Mouse (Mus musculus): Measurements from ENCODE around the gene Pi16.
"Not testable (repeated sequence)": the region's sequence is repeated elsewhere in the genome, so short reads cannot be mapped to it uniquely, and the experiment has no call there.

Pi16 gene

DNA sequence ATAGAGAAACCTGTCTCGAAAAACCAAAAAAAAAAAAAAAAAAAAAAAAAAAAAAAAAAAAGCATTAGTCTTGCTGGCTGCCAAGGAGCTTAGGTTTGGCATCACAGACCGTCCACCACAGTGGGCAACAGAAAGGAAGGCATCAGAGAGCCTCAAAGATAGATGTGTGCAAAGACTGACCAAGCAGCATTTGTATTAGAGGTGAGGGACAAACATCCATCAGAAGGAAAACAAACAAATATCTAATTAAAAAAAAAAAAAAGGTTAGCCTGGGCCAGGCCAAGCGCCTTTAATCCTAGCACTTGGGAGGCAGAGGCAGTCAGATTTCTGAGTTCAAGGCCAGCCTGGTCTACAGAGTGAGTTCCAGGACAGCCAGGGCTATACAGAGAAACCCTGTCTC is at the start of gene Pi16:
Gene Pi16, plus strand, starts transcription at position 301 of the 400 bp plus-strand sequence.
- DNase-seq (ENCODE audit: low spot score in 2 of 2), result not testable (repeated sequence)

- no peak for DNase-seq (ENCODE audit: low spot score in 2 of 2)
These were observed 49.4 kb upstream of the Pi16 start for GRCm38 (mm10) chr17:29267931-29268681.

GRCm38 (mm10) chr17:29268682-29269348 is 48.7 kb upstream of the Pi16 start, which contains the start of gene BC004004:
Gene BC004004, plus strand, starts transcription at chr17:29268788.
- peak; percentile 90 to 97 for DNase-seq (ENCODE audit: low spot score in 2 of 2)

- no peak for DNase-seq (ENCODE audit: low spot score in 2 of 2)
These were observed 48.2 kb upstream of the Pi16 start for GRCm38 (mm10) chr17:29269349-29269706.

DNA sequence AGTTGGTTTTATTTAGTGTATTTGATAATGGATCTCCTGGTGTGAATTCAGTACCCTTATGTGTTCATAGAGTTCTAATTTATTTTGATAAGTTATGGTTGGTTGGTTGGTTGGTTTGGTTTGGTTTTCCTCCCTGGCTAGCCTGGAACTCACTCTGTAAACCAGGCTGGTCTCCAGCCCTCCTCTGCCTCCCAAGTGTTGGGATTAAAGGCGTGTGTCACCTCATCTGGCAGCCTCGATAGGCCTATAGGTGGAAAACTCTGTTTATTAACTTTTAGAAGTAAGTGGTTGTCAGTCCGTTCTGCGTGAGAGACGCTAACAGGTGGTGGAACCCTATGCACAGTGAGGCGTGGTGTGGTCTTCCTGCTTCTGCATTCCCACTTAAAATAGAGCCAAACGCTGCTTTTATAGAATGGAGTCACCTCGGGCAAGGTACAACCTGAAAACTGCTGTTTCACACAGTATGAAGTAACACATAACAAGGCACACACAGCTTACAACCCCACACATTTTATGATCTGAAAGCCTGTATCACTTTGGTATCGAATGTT is 47.3 kb upstream of the Pi16 start:
- no peak for DNase-seq (ENCODE audit: low spot score in 2 of 2)

DNA sequence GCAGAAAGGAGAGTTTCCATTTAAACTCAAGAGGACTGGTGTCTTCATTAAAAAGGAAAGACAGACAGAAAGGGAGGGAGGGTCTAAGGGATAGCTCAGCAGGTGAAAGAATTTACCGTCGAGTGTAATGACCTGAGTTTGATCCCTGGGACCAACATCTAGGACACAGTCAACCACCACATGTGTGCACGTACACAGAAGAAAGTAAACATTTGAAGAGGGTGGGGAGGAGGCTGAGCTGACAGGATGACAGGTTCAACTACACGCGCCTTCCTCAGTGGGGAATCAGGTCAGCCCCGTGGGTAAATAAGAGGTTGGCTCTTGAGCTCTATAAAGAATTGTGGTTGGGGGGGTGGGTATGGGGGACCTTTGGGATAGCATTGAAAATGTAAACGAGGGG is 44.3 kb upstream of the Pi16 start:
- no peak for DNase-seq (ENCODE audit: low spot score in 2 of 2)

DNA sequence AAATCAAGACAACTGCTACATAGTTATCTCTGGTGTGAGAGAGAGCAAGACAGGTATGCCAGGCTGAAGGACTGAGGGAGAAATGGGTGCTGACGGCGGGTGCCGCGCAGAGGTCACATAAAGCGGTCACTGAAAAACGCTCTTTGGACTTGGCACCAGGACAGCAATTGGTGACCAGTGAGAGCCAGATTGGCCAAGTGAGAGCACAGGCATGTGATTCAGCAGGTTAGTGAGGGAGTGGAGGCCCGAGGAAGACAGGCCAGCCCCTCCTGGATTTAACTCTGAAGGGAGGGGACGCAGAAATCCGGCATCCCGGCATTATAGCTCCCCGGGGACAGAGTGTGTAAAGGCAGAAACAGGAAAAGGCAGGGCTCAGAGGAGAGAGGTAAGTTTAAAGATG is 43.6 kb upstream of the Pi16 start:
- DNase-seq (ENCODE audit: low spot score in 2 of 2), result no peak

- DNase-seq (ENCODE audit: low spot score in 2 of 2), result no peak
These were observed 37.1 kb upstream of the Pi16 start for GRCm38 (mm10) chr17:29280422-29280821.

- no peak for DNase-seq (ENCODE audit: low spot score in 2 of 2)
These were observed 35.9 kb upstream of the Pi16 start for GRCm38 (mm10) chr17:29281541-29281940.

DNA sequence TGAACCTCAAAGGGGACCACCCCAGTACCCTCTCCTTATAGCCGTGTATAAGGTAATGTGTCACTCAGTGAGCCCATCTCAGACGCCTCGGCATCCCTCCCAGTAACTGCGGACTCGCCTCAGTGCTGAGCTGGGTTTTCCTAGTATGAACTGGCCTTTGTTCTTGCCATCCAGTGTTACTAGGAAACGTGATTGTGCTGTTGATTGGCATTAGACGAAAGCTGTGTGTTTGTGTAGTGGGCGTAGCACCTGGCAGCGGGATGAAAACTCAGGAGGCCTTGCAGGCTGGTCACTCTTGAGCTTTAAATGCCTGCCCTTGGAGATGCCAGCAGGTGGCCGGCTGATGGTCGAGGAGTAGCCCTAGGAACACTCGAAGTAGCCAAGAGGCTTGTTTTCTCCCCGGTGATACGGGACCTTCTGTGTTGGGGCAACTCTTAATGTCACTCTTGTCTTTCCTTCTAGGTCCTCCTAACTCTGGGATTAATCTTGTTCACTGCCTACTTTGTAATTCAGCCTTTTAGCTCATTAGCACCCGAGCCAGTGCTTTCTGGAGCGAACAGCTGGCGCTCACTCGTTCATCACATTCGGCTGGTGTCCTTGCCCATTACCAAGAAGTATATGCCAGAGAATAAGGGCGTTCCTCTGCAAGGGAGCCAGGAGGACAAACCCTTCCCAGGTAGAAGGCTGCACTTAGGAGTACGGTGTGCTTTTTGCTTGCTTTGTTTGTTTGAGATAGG is 35.1 kb upstream of the Pi16 start:
- DNase-seq (ENCODE audit: low spot score in 2 of 2), result no peak

DNA sequence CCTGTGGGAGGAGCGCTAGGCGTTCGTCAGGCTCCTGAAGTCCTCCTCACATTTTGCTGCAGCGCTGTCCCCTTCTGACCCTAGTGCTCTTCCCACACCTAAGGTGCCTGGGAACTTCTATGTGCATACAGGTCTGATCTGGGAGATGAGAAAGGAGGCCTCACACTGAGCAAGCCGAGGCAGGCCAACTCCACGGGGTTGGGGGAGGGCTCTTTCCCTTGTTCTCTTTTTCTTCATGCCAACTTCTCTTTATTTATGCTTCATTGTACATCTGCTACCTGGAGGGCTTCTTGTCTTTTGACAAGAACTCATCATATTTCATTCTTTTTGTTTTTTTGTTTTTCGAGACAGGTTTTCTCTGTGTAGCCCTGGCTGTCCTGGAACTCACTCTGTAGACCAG is 25.7 kb upstream of the Pi16 start:
- no peak for DNase-seq (ENCODE audit: low spot score in 2 of 2)

DNA sequence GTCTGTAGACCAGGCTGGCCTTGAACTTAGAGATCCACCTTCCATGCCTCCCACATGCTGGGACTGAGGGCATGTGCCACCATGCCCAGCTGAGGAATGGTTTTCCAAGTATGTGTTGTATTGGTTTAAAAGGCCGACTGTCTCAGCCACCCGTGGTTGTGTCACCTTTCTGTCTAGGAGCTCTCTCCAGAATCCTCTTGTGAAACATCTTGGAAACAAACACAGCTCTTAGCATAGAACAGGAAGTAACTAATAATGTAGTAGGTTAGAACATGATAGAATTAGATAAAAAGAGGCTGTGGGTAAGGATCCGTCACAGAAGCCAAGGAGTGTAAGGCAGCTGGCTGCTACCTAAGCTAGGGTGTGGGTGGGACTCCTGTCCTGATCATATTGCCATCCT is 24.5 kb upstream of the Pi16 start:
- DNase-seq (ENCODE audit: low spot score in 2 of 2), result no peak

GRCm38 (mm10) chr17:29293807-29294605 is 23.5 kb upstream of the Pi16 start:
- no peak for DNase-seq (ENCODE audit: low spot score in 2 of 2)

- DNase-seq (ENCODE audit: low spot score in 2 of 2), result no peak
These were observed 21.6 kb upstream of the Pi16 start for GRCm38 (mm10) chr17:29295835-29296234.

DNA sequence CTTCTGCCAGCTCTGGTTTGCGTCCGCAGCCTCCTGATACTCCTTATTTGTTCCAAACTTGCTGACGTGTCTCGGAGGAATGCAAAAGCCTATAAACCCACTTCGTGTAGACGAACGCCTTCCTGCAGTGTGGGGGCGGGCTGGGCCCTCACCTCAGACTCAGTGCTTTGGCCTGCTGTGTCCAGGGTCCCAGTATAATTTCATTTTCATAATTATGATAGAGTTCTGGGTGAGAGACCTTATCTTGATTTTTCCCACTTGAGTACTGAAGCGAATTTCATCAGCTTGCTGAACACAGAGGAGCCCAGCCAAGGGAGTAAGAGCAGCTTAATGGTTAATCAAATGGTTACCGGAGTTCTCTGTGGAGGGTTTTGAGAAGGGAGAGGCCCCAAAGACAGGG is 20.2 kb upstream of the Pi16 start:
- no peak for DNase-seq (ENCODE audit: low spot score in 2 of 2)

DNA sequence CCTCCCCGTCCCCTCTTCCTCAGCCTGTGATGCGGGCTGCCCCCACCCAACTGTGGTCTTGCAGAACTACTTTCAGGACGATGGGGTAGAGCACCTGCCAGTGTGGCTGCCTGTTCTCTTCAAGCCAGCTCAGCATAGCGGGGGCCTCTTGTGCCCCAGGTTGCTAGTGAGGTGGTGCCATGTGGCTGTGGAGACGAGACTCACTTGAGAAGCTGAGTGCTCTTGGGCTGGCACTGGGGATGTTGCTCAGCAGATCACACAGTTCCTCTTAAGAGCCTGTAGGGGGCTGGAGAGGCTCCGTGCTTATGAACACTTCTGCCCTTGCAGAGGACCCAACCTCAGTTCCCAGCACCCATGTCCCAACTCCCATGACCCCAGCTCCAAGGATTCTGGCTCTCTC is 19.7 kb upstream of the Pi16 start:
- no peak for DNase-seq (ENCODE audit: low spot score in 2 of 2)

GRCm38 (mm10) chr17:29299282-29299681 is 18.2 kb upstream of the Pi16 start:
- no peak for DNase-seq (ENCODE audit: low spot score in 2 of 2)

DNA sequence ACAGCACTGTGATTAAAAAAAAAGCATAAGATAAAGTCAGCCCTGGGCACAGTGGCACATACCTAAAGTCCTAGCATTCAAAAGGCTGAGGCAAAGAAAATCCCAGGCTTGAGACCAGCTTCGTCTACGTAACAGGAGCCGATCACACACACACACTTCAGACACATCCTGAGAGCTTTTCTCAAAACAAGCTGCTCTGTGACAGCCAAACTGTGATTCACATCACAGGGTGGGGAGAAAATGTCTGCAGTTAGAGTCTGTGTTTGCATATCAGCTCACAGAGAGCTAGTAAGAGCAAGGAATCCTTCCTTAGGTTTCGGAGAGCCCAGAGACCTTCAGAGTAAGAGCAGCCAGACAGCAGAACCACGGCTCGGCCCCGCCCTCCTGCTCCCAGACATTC is 16.6 kb upstream of the Pi16 start:
- DNase-seq (ENCODE audit: low spot score in 2 of 2), result no peak

DNA sequence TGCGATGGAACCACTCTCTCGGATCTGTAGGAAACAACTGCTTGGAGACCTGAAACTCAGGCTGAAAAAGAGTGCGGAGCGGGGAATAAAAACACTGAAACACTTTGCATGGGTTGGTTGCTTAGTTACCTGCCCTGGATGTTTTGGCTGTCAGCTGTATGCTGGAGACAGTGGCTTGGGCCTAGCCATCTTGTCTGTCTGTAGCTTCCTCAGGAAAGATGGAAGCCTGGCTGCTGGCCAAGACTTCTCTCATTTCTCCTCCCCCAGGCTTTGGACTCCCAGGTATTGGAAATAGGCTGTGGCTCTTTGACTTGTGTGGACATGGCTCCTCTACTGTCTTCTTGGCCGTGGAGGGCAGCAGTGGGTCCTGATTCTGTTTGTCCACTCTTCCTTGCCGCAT is 16.1 kb upstream of the Pi16 start:
- no peak for DNase-seq (ENCODE audit: low spot score in 2 of 2)

DNA sequence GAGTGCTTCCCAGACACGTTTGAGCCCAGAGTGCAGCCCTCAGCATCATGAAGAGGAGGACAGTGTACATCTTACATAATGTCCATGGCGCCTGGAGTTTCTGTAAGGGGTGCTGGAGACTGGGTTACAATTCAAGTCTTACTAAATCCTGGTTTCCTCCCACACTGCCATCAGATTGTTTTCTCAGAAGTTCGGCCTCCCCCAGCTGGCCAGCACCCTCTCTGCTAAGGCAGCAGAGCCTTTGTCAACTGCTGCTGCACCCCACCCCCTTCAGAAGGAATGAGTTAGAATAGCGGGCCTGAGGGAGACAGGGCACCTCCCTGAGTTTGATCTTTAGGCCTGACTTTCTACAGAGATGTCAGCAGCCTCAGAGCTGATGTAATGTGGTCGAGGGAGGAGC is 15.3 kb upstream of the Pi16 start:
- no peak for DNase-seq (ENCODE audit: low spot score in 2 of 2)

- DNase-seq (ENCODE audit: low spot score in 2 of 2), result no peak
These were observed 14.4 kb upstream of the Pi16 start for GRCm38 (mm10) chr17:29303087-29303486.

DNA sequence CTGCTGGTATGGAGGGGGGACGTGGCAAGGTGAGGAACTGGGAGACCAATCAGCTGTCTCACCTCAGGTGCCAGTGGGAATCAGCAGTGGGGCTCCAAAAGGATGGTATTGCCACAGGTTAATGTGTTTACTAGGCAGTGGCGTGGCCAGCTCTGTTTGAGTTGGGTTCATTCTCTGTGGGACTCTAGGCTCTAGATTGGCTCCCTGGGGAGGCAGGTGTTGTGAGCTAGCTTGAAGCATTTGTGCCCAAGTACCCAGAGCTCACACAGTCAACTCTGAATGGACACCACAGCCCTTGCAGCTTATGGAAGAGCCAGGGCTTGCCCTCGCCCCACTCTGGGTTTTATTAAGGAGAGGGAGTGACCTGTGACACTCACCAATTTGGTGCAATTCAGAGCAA is 13.6 kb upstream of the Pi16 start:
- no peak for DNase-seq (ENCODE audit: low spot score in 2 of 2)
